9 mouse cellular contexts compared by ENCODE assay signal in the genomic region with DNA sequence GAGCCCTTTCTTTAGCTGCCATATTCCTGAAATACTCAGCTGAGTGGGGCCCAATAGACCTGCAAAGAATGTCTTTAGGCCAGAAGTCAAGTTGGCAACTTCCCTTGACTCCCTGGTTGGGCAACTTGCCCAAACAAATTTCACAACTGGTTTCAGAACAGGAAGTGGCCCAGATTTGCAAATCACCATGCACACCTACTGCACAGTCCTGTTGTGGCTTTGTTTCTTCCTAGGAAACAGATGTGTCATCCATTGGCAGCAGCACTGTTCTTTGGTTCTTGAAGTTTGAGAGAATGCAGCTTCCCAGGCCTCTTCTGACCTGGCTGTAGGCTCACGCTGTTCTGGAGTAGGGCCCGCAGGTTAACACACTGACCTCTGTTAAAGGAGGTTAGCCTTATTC. TPM values are rescaled to one million over a fixed set of nuclear protein-coding genes. Genes with fewer than 3 reads are reported as not detected.
DNase-seq lines count a peak whose midpoint lies in the region; ATAC-seq lines count a peak whose summit lies in the region.
"Had no signal": no experiment of that assay in that cellular context is flagged by ENCODE, and none has a peak within 500 bp of the region (broad histone marks: within the 10 kb centered on the region; RNA-seq: fewer than 3 reads in every experiment).

No protein-coding gene starts in this region.

- no peak overlapping the region for H3K4me3 ChIP-seq in heart, embryonic 10.5 days
- H3K4me3 ChIP-seq in forebrain, embryonic 12.5 days (replicated peaks), result no peak overlapping the region
- H3K4me3 ChIP-seq: lung, embryonic 15.5 days had no signal

- WGBS in heart, embryonic 10.5 days, result 85% methylated on average over 2 of the region's 2 CpGs
- WGBS in forebrain, embryonic 12.5 days, result 88% methylated on average over 2 of the region's 2 CpGs

- peak; percentile 54 to 78 for DNase-seq in heart, adult 18-20 months
- DNase-seq in heart, embryonic 10.5 days (ENCODE audit: low spot score), result no peak
- DNase-seq in Muller cell, postnatal 12 days (ENCODE audit: inconsistent ontology term), result peak; percentile 45
- DNase-seq in kidney, adult 9 months, result peak; percentile 70
- DNase-seq in left cerebral cortex, adult 11 months (ENCODE audit: low spot score), result no peak
- DNase-seq in T-cell, adult 2 months (ENCODE audit: low spot score), result no peak

- H3K27ac ChIP-seq in heart, embryonic 10.5 days, result no peak overlapping the region
- no peak overlapping the region for H3K27ac ChIP-seq in forebrain, embryonic 12.5 days
- H3K27ac ChIP-seq: lung, embryonic 15.5 days had no signal

- H3K4me2 ChIP-seq in forebrain, embryonic 12.5 days, result no peak overlapping the region
- H3K4me2 ChIP-seq: lung, embryonic 15.5 days had no signal

- peaks cover 22% of the 10 kb centered on the region for H3K4me1 ChIP-seq in heart, embryonic 10.5 days
- no peaks in the 10 kb centered on the region for H3K4me1 ChIP-seq in forebrain, embryonic 12.5 days
- H3K4me1 ChIP-seq: lung, embryonic 15.5 days had no signal

- H3K9me3 ChIP-seq in heart, embryonic 10.5 days, result no peaks in the 10 kb centered on the region
- H3K9me3 ChIP-seq in forebrain, embryonic 12.5 days, result no peaks in the 10 kb centered on the region
- H3K9me3 ChIP-seq: lung, embryonic 15.5 days had no signal

- no peak overlapping the region for H3K9ac ChIP-seq in forebrain, embryonic 12.5 days
- H3K9ac ChIP-seq: lung, embryonic 15.5 days had no signal

- H3K36me3 ChIP-seq in heart, embryonic 10.5 days, result no peaks in the 10 kb centered on the region
- no peaks in the 10 kb centered on the region for H3K36me3 ChIP-seq in forebrain, embryonic 12.5 days (replicated peaks)
- H3K36me3 ChIP-seq: lung, embryonic 15.5 days had no signal

- no peaks in the 10 kb centered on the region for H3K27me3 ChIP-seq in heart, embryonic 10.5 days (ENCODE audit: insufficient read depth, poor library complexity, severe bottlenecking)
- H3K27me3 ChIP-seq in forebrain, embryonic 12.5 days, result 0 out of 2 replicates have a peak, but pooled peaks cover 4% of the 10 kb centered on the region
- H3K27me3 ChIP-seq: lung, embryonic 15.5 days had no signal

- peak; percentile 89 for ATAC-seq in monocyte, adult 5-6 weeks (replicated peaks; ENCODE audit: insufficient number of reproducible peaks, low FRiP score, low TSS enrichment, poor library complexity, severe bottlenecking)
- ATAC-seq in forebrain, embryonic 12.5 days (ENCODE audit: low FRiP score), result no peak

RNA-seq across cellular contexts. Expression of a gene that starts 6.9 kb away (rescaled TPM):
- 10 to 100 TPM; 43.8 to 51.5 TPM for total RNA-seq in heart, adult 18-20 months (2021)
- 14.1 and 18.6 TPM in 2 replicates for polyA plus RNA-seq in heart, embryonic 10.5 days (2016; fragmentation: Nextera tagmentation; extraction: Ambion mirVana)
- 53.3 to 79.2 TPM (median 60.5 TPM) in 3 replicates for total RNA-seq in monocyte, adult 5-6 weeks (2017)
- 28.2 and 29.1 TPM in 2 replicates for polyA plus RNA-seq in forebrain, embryonic 12.5 days (2016; fragmentation: Nextera tagmentation; extraction: Ambion mirVana)

RNA-seq across cellular contexts. Expression of a gene that starts 15.2 kb away (rescaled TPM):
- under 1 TPM in 1 of 2 experiments, not detected in 1; 0.41 TPM for total RNA-seq in heart, adult 18-20 months (2021)
- 3.3 and 6.4 TPM in 2 replicates for polyA plus RNA-seq in heart, embryonic 10.5 days (2016; fragmentation: Nextera tagmentation; extraction: Ambion mirVana)
- not detected in 3 replicates for total RNA-seq in monocyte, adult 5-6 weeks (2017)
- 5.6 and 7.9 TPM in 2 replicates for polyA plus RNA-seq in forebrain, embryonic 12.5 days (2016; fragmentation: Nextera tagmentation; extraction: Ambion mirVana)

Comparison
In these comparisons a context has a peak if more than half of its experiments do, and no peak if none do; other contexts are left out.
1. DNase-seq: peak in heart, adult 18-20 months (2 of 2), Muller cell, postnatal 12 days (single experiment) and kidney, adult 9 months (single experiment); none in heart, embryonic 10.5 days (single experiment), left cerebral cortex, adult 11 months (single experiment) and T-cell, adult 2 months (single experiment).